In the genomic region with DNA sequence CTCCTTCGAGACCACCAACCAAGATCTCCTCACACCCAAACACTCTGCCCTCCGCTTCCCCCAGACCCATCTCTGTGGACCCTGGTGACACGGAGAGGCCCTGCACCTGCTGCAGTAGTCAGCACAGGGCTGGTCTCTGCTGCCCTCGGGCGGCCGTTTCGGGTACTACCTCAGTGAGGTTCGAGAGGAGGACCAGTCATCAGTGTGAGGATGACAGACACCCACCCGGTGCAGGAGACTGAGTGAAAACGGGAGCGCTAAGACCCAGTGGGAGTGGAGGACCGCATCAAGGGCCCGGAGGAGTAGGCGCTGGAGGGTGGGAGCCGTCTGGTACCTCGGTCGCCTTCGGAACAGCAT, we compare ENCODE assay signal across 8 mouse cellular contexts. TPM values are rescaled to one million over a fixed set of nuclear protein-coding genes. Genes with fewer than 3 reads are reported as not detected.
DNase-seq lines count a peak whose midpoint lies in the region; ATAC-seq and TF ChIP-seq lines count a peak whose summit lies in the region.

No protein-coding gene starts in this region.

- no peak for TF ChIP-seq POLR2A in ES-Bruce4 (IDR thresholded peaks at IDR 0.05; ENCODE audit: insufficient read depth, low read length)

- no peaks in the 10 kb centered on the region for H3K4me1 ChIP-seq in ES-Bruce4 (ENCODE audit: control insufficient read depth, insufficient read depth, low read length)
- H3K4me1 ChIP-seq in forebrain, embryonic 13.5 days = peaks cover 41% of the 10 kb centered on the region
- H3K4me1 ChIP-seq in liver, embryonic 15.5 days (replicated peaks) = peaks cover 62% of the 10 kb centered on the region
- peaks cover 9% of the 10 kb centered on the region for H3K4me1 ChIP-seq in neural tube, embryonic 11.5 days (ENCODE audit: control insufficient read depth, insufficient read depth, low read length)
- H3K4me1 ChIP-seq in stomach, embryonic 16.5 days (ENCODE audit: control insufficient read depth, insufficient read depth, low read length) = peaks cover 39% of the 10 kb centered on the region

- no peaks in the 10 kb centered on the region for H3K36me3 ChIP-seq in ES-Bruce4 (ENCODE audit: control insufficient read depth, insufficient read depth, low read length, poor library complexity, severe bottlenecking)
- peaks cover 12% of the 10 kb centered on the region for H3K36me3 ChIP-seq in forebrain, embryonic 13.5 days (ENCODE audit: poor library complexity, severe bottlenecking)
- peaks cover 14% of the 10 kb centered on the region for H3K36me3 ChIP-seq in liver, embryonic 15.5 days (replicated peaks)
- H3K36me3 ChIP-seq in neural tube, embryonic 11.5 days (ENCODE audit: control insufficient read depth, insufficient read depth, low read length) = peaks cover 2% of the 10 kb centered on the region; the same call in 1 of the 2 replicates
- H3K36me3 ChIP-seq in stomach, embryonic 16.5 days (ENCODE audit: control insufficient read depth, insufficient read depth, low read length) = no peaks in the 10 kb centered on the region

- H3K27me3 ChIP-seq in ES-Bruce4 (ENCODE audit: control insufficient read depth, insufficient read depth, low read length, poor library complexity, severe bottlenecking) = no peaks in the 10 kb centered on the region
- H3K27me3 ChIP-seq in forebrain, embryonic 13.5 days = no peaks in the 10 kb centered on the region
- H3K27me3 ChIP-seq in liver, embryonic 15.5 days = no peaks in the 10 kb centered on the region
- no peaks in the 10 kb centered on the region for H3K27me3 ChIP-seq in neural tube, embryonic 11.5 days (ENCODE audit: control insufficient read depth, insufficient read depth, low read length)
- H3K27me3 ChIP-seq in stomach, embryonic 16.5 days (ENCODE audit: control insufficient read depth, insufficient read depth, low read length) = no peaks in the 10 kb centered on the region

- intact Hi-C loops in heart, postnatal 10 days (cut with DNase I) = loop anchor here (1.0 to 10.0 kb wide), 4 partner anchors 58 to 392 kb away; a partner anchor contains a TSS

- TF ChIP-seq EP300 in ES-Bruce4 (IDR thresholded peaks at IDR 0.05; ENCODE audit: insufficient read depth, low read depth, low read length) = no peak

- WGBS in forebrain, embryonic 13.5 days = 1% methylated on average over 18 of the region's 18 CpGs
- WGBS in liver, embryonic 15.5 days (ENCODE audit: insufficient replicate concordance) = under 1% methylated on average over 18 of the region's 18 CpGs
- WGBS in neural tube, embryonic 11.5 days = under 1% methylated on average over 18 of the region's 18 CpGs
- WGBS in stomach, embryonic 16.5 days = 1% methylated on average over 18 of the region's 18 CpGs

- peak overlapping the region; percentile 64 for H3K9ac ChIP-seq in ES-Bruce4 (ENCODE audit: low read depth, poor library complexity, severe bottlenecking)
- peak overlapping the region; percentile 86 for H3K9ac ChIP-seq in forebrain, embryonic 13.5 days
- peak overlapping the region; percentile 78 for H3K9ac ChIP-seq in liver, embryonic 15.5 days
- H3K9ac ChIP-seq in neural tube, embryonic 11.5 days (ENCODE audit: low read length) = peak overlapping the region; percentile 89
- peak overlapping the region; percentile 91 for H3K9ac ChIP-seq in stomach, embryonic 16.5 days (ENCODE audit: low read length)

- peak overlapping the region; percentile 70; the same call in 1 of the 2 replicates for H3K27ac ChIP-seq in ES-Bruce4 (ENCODE audit: insufficient read depth, low read length)
- H3K27ac ChIP-seq in forebrain, embryonic 13.5 days = peak overlapping the region; percentile 97
- peak overlapping the region; percentile 93 for H3K27ac ChIP-seq in liver, embryonic 15.5 days (replicated peaks)
- peak overlapping the region; percentile 91 for H3K27ac ChIP-seq in neural tube, embryonic 11.5 days (ENCODE audit: low read depth, low read length)
- H3K27ac ChIP-seq in stomach, embryonic 16.5 days (ENCODE audit: low read length) = peak overlapping the region; percentile 98

- H3K4me3 ChIP-seq in ES-Bruce4 (ENCODE audit: low read depth, low read length) = peak overlapping the region; percentile 66
- H3K4me3 ChIP-seq in forebrain, embryonic 13.5 days = peak overlapping the region; percentile 58
- peak overlapping the region; percentile 69 for H3K4me3 ChIP-seq in liver, embryonic 15.5 days (replicated peaks)
- H3K4me3 ChIP-seq in neural tube, embryonic 11.5 days (ENCODE audit: low read depth, low read length) = peak overlapping the region; percentile 64
- H3K4me3 ChIP-seq in stomach, embryonic 16.5 days (replicated peaks; ENCODE audit: low read length) = peak overlapping the region; percentile 65

- peak; percentile 98 to 99 for DNase-seq in heart, postnatal 10 days
- DNase-seq in kidney, postnatal 4 days = peak; percentile 98 to 99
- peak; percentile 96 for DNase-seq in neural tube, embryonic 11.5 days (ENCODE audit: low spot score)

- no peaks in the 10 kb centered on the region for H3K9me3 ChIP-seq in ES-Bruce4 (replicated peaks; ENCODE audit: control insufficient read depth, insufficient read depth, low read length, poor library complexity, severe bottlenecking)
- no peaks in the 10 kb centered on the region for H3K9me3 ChIP-seq in forebrain, embryonic 13.5 days (replicated peaks)
- H3K9me3 ChIP-seq in liver, embryonic 15.5 days (replicated peaks) = no peaks in the 10 kb centered on the region
- H3K9me3 ChIP-seq in neural tube, embryonic 11.5 days (ENCODE audit: control insufficient read depth, low read length) = no peaks in the 10 kb centered on the region
- H3K9me3 ChIP-seq in stomach, embryonic 16.5 days (replicated peaks; ENCODE audit: control insufficient read depth, low read length) = no peaks in the 10 kb centered on the region

- TF ChIP-seq CTCF in ES-Bruce4 (IDR thresholded peaks at IDR 0.05; ENCODE audit: low read depth, low read length) = peak; percentile 91

- peak overlapping the region; percentile 85 for H3K4me2 ChIP-seq in forebrain, embryonic 13.5 days
- H3K4me2 ChIP-seq in liver, embryonic 15.5 days = peak overlapping the region; percentile 95
- H3K4me2 ChIP-seq in neural tube, embryonic 11.5 days (ENCODE audit: low read depth) = peak overlapping the region; percentile 90
- H3K4me2 ChIP-seq in stomach, embryonic 16.5 days (ENCODE audit: low read depth, low read length) = peak overlapping the region; percentile 65

- peak; percentile 77 for ATAC-seq in cerebellum, adult (ENCODE audit: insufficient number of reproducible peaks, low FRiP score, low TSS enrichment)
- peak; percentile 84 for ATAC-seq in forebrain, embryonic 13.5 days
- peak; percentile 61 for ATAC-seq in liver, embryonic 15.5 days (ENCODE audit: insufficient read depth)
- peak; percentile 60 for ATAC-seq in neural tube, embryonic 11.5 days (ENCODE audit: insufficient read depth, low FRiP score, low TSS enrichment)
- peak; percentile 61 for ATAC-seq in stomach, embryonic 16.5 days (ENCODE audit: insufficient read depth, low FRiP score)

RNA-seq across cellular contexts. Expression of a gene that starts 0.8 kb away (rescaled TPM):
- polyA plus RNA-seq in ES-Bruce4 (2011; ENCODE audit: insufficient read depth, insufficient read length, low read depth, missing spikeins) = 7.9 and 12.5 TPM in 2 replicates
- 10.5 and 11.2 TPM in 2 replicates for polyA plus RNA-seq in forebrain, embryonic 13.5 days (2015; fragmentation: Nextera tagmentation; extraction: Ambion mirVana)
- total RNA-seq in heart, postnatal 10 days (2021) = 10 to 100 TPM in 1 of 2 experiments, 1 to 10 TPM in 1; 10.0 to 12.2 TPM
- polyA plus RNA-seq in liver, embryonic 15.5 days (2015; fragmentation: Nextera tagmentation; extraction: Ambion mirVana) = 3.2 and 3.6 TPM in 2 replicates
- polyA plus RNA-seq in neural tube, embryonic 11.5 days (2014; fragmentation: Nextera tagmentation; extraction: Ambion mirVana) = 4.7 and 5.0 TPM in 2 replicates
- polyA plus RNA-seq in stomach, embryonic 16.5 days (2015; fragmentation: Nextera tagmentation; extraction: Ambion mirVana) = 6.4 and 8.8 TPM in 2 replicates

RNA-seq across cellular contexts. Expression of a gene that starts 2.9 kb away (rescaled TPM):
- 2.3 and 4.2 TPM in 2 replicates for polyA plus RNA-seq in ES-Bruce4 (2011; ENCODE audit: insufficient read depth, insufficient read length, low read depth, missing spikeins)
- 20.8 and 24.3 TPM in 2 replicates for polyA plus RNA-seq in forebrain, embryonic 13.5 days (2015; fragmentation: Nextera tagmentation; extraction: Ambion mirVana)
- 1 to 10 TPM; 4.9 to 5.7 TPM for total RNA-seq in heart, postnatal 10 days (2021)
- polyA plus RNA-seq in liver, embryonic 15.5 days (2015; fragmentation: Nextera tagmentation; extraction: Ambion mirVana) = 0.58 and 0.63 TPM in 2 replicates
- polyA plus RNA-seq in neural tube, embryonic 11.5 days (2014; fragmentation: Nextera tagmentation; extraction: Ambion mirVana) = 14.1 and 16.8 TPM in 2 replicates
- 6.0 and 6.8 TPM in 2 replicates for polyA plus RNA-seq in stomach, embryonic 16.5 days (2015; fragmentation: Nextera tagmentation; extraction: Ambion mirVana)

RNA-seq across cellular contexts. Expression of a gene that starts 5.2 kb away (rescaled TPM):
- 245 and 258 TPM in 2 replicates for polyA plus RNA-seq in ES-Bruce4 (2011; ENCODE audit: insufficient read depth, insufficient read length, low read depth, missing spikeins)
- 592 and 632 TPM in 2 replicates for polyA plus RNA-seq in forebrain, embryonic 13.5 days (2015; fragmentation: Nextera tagmentation; extraction: Ambion mirVana)
- total RNA-seq in heart, postnatal 10 days (2021) = 100 to 1,000 TPM; 163 to 169 TPM
- 141 and 150 TPM in 2 replicates for polyA plus RNA-seq in liver, embryonic 15.5 days (2015; fragmentation: Nextera tagmentation; extraction: Ambion mirVana)
- 634 and 672 TPM in 2 replicates for polyA plus RNA-seq in neural tube, embryonic 11.5 days (2014; fragmentation: Nextera tagmentation; extraction: Ambion mirVana)
- polyA plus RNA-seq in stomach, embryonic 16.5 days (2015; fragmentation: Nextera tagmentation; extraction: Ambion mirVana) = 340 and 353 TPM in 2 replicates

RNA-seq across cellular contexts. Expression of a gene that starts 15.7 kb away (rescaled TPM):
- not detected in 2 replicates for polyA plus RNA-seq in ES-Bruce4 (2011; ENCODE audit: insufficient read depth, insufficient read length, low read depth, missing spikeins)
- 0.37 and 0.59 TPM in 2 replicates for polyA plus RNA-seq in forebrain, embryonic 13.5 days (2015; fragmentation: Nextera tagmentation; extraction: Ambion mirVana)
- total RNA-seq in heart, postnatal 10 days (2021) = under 1 TPM in 1 of 2 experiments, not detected in 1; 0.84 TPM
- 0.24 TPM in 1 of 2 replicates, not detected in the other for polyA plus RNA-seq in liver, embryonic 15.5 days (2015; fragmentation: Nextera tagmentation; extraction: Ambion mirVana)
- 0.50 TPM in 1 of 2 replicates, not detected in the other for polyA plus RNA-seq in neural tube, embryonic 11.5 days (2014; fragmentation: Nextera tagmentation; extraction: Ambion mirVana)
- 0.27 TPM in 1 of 2 replicates, not detected in the other for polyA plus RNA-seq in stomach, embryonic 16.5 days (2015; fragmentation: Nextera tagmentation; extraction: Ambion mirVana)

RNA-seq across cellular contexts. Expression of a gene that starts 26.2 kb away (rescaled TPM):
- polyA plus RNA-seq in ES-Bruce4 (2011; ENCODE audit: insufficient read depth, insufficient read length, low read depth, missing spikeins) = 19.8 and 23.1 TPM in 2 replicates
- 37.7 and 45.8 TPM in 2 replicates for polyA plus RNA-seq in forebrain, embryonic 13.5 days (2015; fragmentation: Nextera tagmentation; extraction: Ambion mirVana)
- 10 to 100 TPM; 67.7 to 69.9 TPM for total RNA-seq in heart, postnatal 10 days (2021)
- 99.7 and 119 TPM in 2 replicates for polyA plus RNA-seq in liver, embryonic 15.5 days (2015; fragmentation: Nextera tagmentation; extraction: Ambion mirVana)
- polyA plus RNA-seq in neural tube, embryonic 11.5 days (2014; fragmentation: Nextera tagmentation; extraction: Ambion mirVana) = 47.9 and 56.5 TPM in 2 replicates
- polyA plus RNA-seq in stomach, embryonic 16.5 days (2015; fragmentation: Nextera tagmentation; extraction: Ambion mirVana) = 169 and 219 TPM in 2 replicates

Comparison
In these comparisons a context has a peak if more than half of its experiments do, and no peak if none do; other contexts are left out.
1. Peak in every context shown above with its lines: DNase-seq, ATAC-seq, H3K4me3 ChIP-seq and H3K27ac ChIP-seq.